In the genomic region with DNA sequence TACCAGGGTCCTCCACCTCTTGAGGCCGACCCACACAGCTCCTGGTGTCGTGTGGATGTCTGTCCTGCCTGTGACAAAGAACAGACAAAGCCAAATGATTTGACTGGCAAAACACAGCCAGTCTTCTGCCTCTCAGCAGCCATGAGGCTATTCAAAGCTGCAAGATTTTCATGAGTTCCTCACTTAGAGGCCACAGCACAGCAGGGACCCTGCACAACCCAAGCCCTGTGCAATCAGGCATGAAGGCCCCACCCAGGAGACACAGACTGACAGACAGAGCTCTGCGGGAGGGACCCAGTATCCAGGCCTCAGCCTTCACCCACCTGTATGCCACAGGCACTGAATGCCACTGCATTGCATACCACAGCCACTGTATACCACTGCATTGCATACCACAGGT, we compare ENCODE assay signal across 23 mouse cellular contexts. TPM values are rescaled to one million over a fixed set of nuclear protein-coding genes. Genes with fewer than 3 reads are reported as not detected.
DNase-seq lines count a peak whose midpoint lies in the region; ATAC-seq and TF ChIP-seq lines count a peak whose summit lies in the region.
"Had no signal": no experiment of that assay in that cellular context is flagged by ENCODE, and none has a peak within 500 bp of the region (broad histone marks: within the 10 kb centered on the region; RNA-seq: fewer than 3 reads in every experiment).

No protein-coding gene starts in this region.

- no peak overlapping the region for H3K4me3 ChIP-seq in hindbrain, embryonic 10.5 days
- no peak overlapping the region for H3K4me3 ChIP-seq in hindbrain, postnatal 0 days (ENCODE audit: low read length)
- H3K4me3 ChIP-seq: forebrain, embryonic 13.5 days; heart, embryonic 13.5 days; hindbrain, embryonic 12.5 days had no signal

- WGBS in hindbrain, embryonic 10.5 days = 37% methylated on average over 3 of the region's 3 CpGs
- 39% methylated on average over 3 of the region's 3 CpGs for WGBS in hindbrain, postnatal 0 days

- peaks cover 4% of the 10 kb centered on the region; the same call in 1 of the 2 replicates for H3K27me3 ChIP-seq in hindbrain, embryonic 10.5 days (ENCODE audit: insufficient read depth, poor library complexity, severe bottlenecking)
- no peaks in the 10 kb centered on the region for H3K27me3 ChIP-seq in hindbrain, postnatal 0 days (ENCODE audit: insufficient read depth, low read length)

- ATAC-seq in hindbrain, postnatal 0 days = no peak
- ATAC-seq: activated CD4-positive, CD25-positive, alpha-beta regulatory T cell, adult 4 months; forebrain, embryonic 13.5 days; forebrain, postnatal 0 days; intestine, embryonic 16.5 days had no signal

- H3K4me1 ChIP-seq in hindbrain, embryonic 10.5 days (replicated peaks) = peaks cover 5% of the 10 kb centered on the region
- no peaks in the 10 kb centered on the region for H3K4me1 ChIP-seq in hindbrain, postnatal 0 days (ENCODE audit: insufficient read depth, low read length)
- H3K4me1 ChIP-seq: forebrain, embryonic 13.5 days; heart, embryonic 13.5 days; hindbrain, embryonic 12.5 days had no signal

- TF ChIP-seq CTCF in hindbrain, postnatal 0 days (IDR thresholded peaks at IDR 0.05; ENCODE audit: low read depth) = no peak

- no peaks in the 10 kb centered on the region for H3K36me3 ChIP-seq in hindbrain, embryonic 10.5 days
- no peaks in the 10 kb centered on the region for H3K36me3 ChIP-seq in hindbrain, postnatal 0 days (ENCODE audit: insufficient read depth, low read length)
- H3K36me3 ChIP-seq: G1E; heart, embryonic 13.5 days; hindbrain, embryonic 12.5 days had no signal

- no peak overlapping the region for H3K4me2 ChIP-seq in hindbrain, postnatal 0 days (ENCODE audit: low read depth, low read length)
- H3K4me2 ChIP-seq: forebrain, embryonic 13.5 days; heart, embryonic 13.5 days; hindbrain, embryonic 12.5 days had no signal

- 0 out of 2 replicates have a peak overlapping the region, but pooled peaks have one; percentile 40 for H3K27ac ChIP-seq in hindbrain, embryonic 10.5 days
- H3K27ac ChIP-seq in hindbrain, postnatal 0 days = no peak overlapping the region
- H3K27ac ChIP-seq: forebrain, embryonic 13.5 days; heart, embryonic 13.5 days; hindbrain, embryonic 12.5 days had no signal

- no peaks in the 10 kb centered on the region for H3K9me3 ChIP-seq in hindbrain, embryonic 10.5 days
- H3K9me3 ChIP-seq in hindbrain, postnatal 0 days (ENCODE audit: low read length) = 0 out of 2 replicates have a peak, but pooled peaks cover 2% of the 10 kb centered on the region
- H3K9me3 ChIP-seq: forebrain, embryonic 13.5 days; G1E; heart, embryonic 13.5 days; hindbrain, embryonic 12.5 days had no signal

- H3K9ac ChIP-seq in hindbrain, postnatal 0 days (replicated peaks; ENCODE audit: low read length) = no peak overlapping the region
- H3K9ac ChIP-seq: forebrain, embryonic 13.5 days; forebrain, postnatal 0 days; heart, embryonic 13.5 days; hindbrain, embryonic 12.5 days had no signal

- DNase-seq in hindbrain, embryonic 10.5 days (ENCODE audit: low spot score) = no peak
- no peak for DNase-seq in hindbrain, postnatal 0 days (ENCODE audit: low spot score)
- peak; percentile 85 for DNase-seq in A20 (ENCODE audit: low read depth, low spot score)
- DNase-seq in R1 (ENCODE audit: low read depth, low spot score) = peak; percentile 45
- peak; percentile 51 for DNase-seq in retina, postnatal 1 day
- no peak for DNase-seq in gastrocnemius, postnatal 25 days
- DNase-seq: adrenal gland, adult 2 months; adrenal gland, postnatal 25 days; cerebellum, adult 18-20 months; cerebellum, adult 9-11 months; cerebellum, postnatal 36 days; forebrain, postnatal 0 days; gastrocnemius, postnatal 14 days; heart, postnatal 36 days had no signal

RNA-seq across cellular contexts. Expression of a gene that starts 14.5 kb away (rescaled TPM):
- polyA plus RNA-seq in hindbrain, embryonic 10.5 days (2016; fragmentation: Nextera tagmentation; extraction: Ambion mirVana) = 0.27 and 0.60 TPM in 2 replicates
- total RNA-seq in hindbrain, postnatal 0 days (2014; rRNA removed) = not detected in 2 replicates
- polyA plus RNA-seq in hindbrain, postnatal 0 days (2015; fragmentation: Nextera tagmentation; extraction: Ambion mirVana) = not detected in 2 replicates
- not detected for total RNA-seq in gastrocnemius, postnatal 25 days (2021)
- total RNA-seq: adrenal gland, adult 2 months; adrenal gland, postnatal 25 days; G1E; gastrocnemius, adult 18-20 months; gastrocnemius, postnatal 14 days; granulocyte monocyte progenitor cell, adult 5-6 weeks; heart, adult 8-10 months; heart, postnatal 36 days had no signal
- polyA plus RNA-seq: activated CD4-positive, CD25-positive, alpha-beta regulatory T cell, adult 4 months; forebrain, embryonic 13.5 days; forebrain, postnatal 0 days; G1E; heart, embryonic 13.5 days; intestine, embryonic 16.5 days had no signal

Comparison
In these comparisons a context has a peak if more than half of its experiments do, and no peak if none do; other contexts are left out.
1. DNase-seq: peak in A20 (single experiment), R1 (single experiment) and retina, postnatal 1 day (single experiment); none in hindbrain, embryonic 10.5 days (single experiment), hindbrain, postnatal 0 days (single experiment) and gastrocnemius, postnatal 25 days (single experiment).